Mouse (Mus musculus): ENCODE results near the gene Map3k13.
A peak's percentile ranks its signal among the peaks of the same experiment; 100 is the strongest.

The Map3k13 gene

GRCm38 (mm10) chr16:21793875-21794696, at the start of gene Map3k13:
Map3k13 (plus strand) TSS chr16:21794346.
- peak; percentile 95 for DNase-seq (ENCODE audit: low read depth)

DNA sequence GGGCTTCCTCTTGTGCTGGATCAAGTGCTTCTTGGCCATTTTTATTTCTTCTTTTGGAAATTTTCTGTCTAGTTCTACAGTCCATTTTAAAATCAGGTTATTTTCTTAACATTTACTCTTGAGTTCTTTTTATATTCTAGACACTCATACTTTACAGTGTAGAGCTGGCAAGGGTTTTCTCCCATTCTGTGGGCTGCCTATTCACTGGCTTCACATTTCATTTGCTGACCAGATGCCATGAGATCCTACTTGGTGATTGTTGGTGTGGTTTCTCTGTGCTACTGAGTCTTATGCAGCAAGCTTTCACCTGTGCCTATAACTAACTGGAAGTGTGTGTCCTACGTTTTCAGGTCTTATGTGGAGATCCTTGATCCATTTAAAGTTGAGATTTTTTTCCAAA, 35.7 kb upstream of the Map3k13 start:
- DNase-seq (ENCODE audit: low read depth), result no peak

DNA sequence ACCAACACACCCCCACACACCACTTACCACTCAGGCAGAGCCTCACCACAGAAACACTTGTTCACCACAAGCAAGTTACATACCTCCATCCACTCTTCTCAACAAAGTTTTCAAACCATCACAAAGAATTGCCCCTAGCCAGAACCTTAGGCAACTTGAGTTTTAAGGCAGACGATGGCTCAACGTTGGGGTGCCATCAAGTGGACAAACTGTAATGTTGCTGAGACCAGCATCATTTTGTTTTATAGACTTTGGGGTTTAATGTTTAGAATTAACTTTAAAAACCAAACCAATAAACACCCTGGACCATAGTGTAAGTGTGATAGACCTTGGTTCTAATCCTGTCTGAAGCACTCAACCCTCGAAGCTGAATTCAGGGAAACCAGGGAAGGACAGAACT, 25.9 kb upstream of the Map3k13 start:
- peak; percentile 30 for DNase-seq (ENCODE audit: low read depth)

DNA sequence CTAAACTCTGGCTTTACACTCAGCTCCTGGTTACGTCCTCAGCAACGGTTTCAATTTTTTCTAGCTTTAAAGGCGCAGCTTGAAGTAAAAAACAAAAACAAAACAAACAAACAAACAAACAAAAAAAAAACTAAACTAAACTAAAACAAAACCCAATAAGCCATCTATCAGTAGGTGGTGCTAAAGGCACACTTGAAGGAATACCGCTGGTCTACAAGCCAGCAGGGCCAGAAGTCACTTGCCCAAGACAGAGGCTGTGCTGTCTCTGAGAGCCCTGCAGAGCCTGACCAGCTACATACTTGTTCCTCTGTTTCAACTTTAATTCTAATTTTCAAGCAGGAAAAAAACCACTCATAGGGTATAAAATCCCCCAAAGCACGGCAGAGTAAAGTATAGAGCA, 24.5 kb upstream of the Map3k13 start:
- DNase-seq (ENCODE audit: low read depth), result peak; percentile 43

GRCm38 (mm10) chr16:21774725-21775124, 19.4 kb upstream of the Map3k13 start:
- no peak for DNase-seq (ENCODE audit: low read depth)

- no peak for DNase-seq (ENCODE audit: low read depth)
These were observed 15.8 kb upstream of the Map3k13 start for GRCm38 (mm10) chr16:21778293-21778866.

- DNase-seq (ENCODE audit: low read depth), result no peak
These were observed 15.0 kb upstream of the Map3k13 start for GRCm38 (mm10) chr16:21779149-21779548.

- no peak for DNase-seq (ENCODE audit: low read depth)
These were observed 12.9 kb upstream of the Map3k13 start for GRCm38 (mm10) chr16:21781277-21781676.

- DNase-seq (ENCODE audit: low read depth), result no peak
These were observed 12.3 kb upstream of the Map3k13 start for GRCm38 (mm10) chr16:21781895-21782294.

- DNase-seq (ENCODE audit: low read depth), result no peak
These were observed 11.3 kb upstream of the Map3k13 start for GRCm38 (mm10) chr16:21782807-21783206.

DNA sequence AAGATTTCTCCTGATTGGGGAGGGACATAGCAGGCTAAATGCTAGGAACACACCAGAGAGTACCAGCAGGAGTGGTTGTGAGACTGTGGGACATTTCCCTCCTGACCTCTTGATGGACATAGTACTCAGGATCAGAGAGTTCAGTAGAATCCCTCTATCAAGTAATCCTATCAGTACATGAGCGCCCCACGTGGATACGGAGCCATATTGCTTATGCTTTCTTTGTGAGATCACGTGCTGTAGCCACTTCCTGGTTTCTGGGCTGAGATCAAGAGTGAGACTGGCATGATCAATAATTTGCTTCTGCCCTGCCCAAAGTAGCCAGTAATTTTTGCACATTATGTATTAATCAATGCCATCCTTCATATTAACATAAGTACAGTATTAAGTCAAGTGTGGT, 9.1 kb upstream of the Map3k13 start:
- peak; percentile 24 for DNase-seq (ENCODE audit: low read depth)

- DNase-seq (ENCODE audit: low read depth), result no peak
These were observed 7.8 kb upstream of the Map3k13 start for GRCm38 (mm10) chr16:21786317-21786716.

- DNase-seq (ENCODE audit: low read depth), result no peak
These were observed 6.4 kb upstream of the Map3k13 start, which contains the start of gene Ehhadh for GRCm38 (mm10) chr16:21787516-21788353. Ehhadh (minus strand) TSS chr16:21787807.

- DNase-seq (ENCODE audit: low read depth), result peak; percentile 17
These were observed 5.6 kb upstream of the Map3k13 start for GRCm38 (mm10) chr16:21788581-21788980.

GRCm38 (mm10) chr16:21789180-21789579, 5.0 kb upstream of the Map3k13 start:
- DNase-seq (ENCODE audit: low read depth), result no peak

DNA sequence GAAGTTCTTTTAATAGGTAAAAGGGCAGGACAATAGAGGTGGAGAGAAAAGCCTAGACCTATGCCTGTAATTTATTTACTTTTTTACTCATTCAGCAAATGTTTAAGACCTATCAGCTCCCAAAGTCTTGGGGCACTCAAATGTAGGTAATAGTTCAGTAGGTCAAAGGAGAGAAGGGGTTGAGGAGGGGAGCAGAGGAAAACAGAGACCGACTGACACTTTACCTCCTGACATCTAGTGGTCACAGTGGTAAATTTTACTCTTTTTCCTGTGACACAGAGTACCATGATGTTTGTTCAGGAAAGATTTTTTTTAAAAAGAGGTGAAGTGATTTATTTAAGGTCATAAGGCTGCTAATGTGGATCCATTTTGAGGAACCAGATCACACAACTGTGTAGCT, 3.7 kb upstream of the Map3k13 start:
- DNase-seq (ENCODE audit: low read depth), result no peak

GRCm38 (mm10) chr16:21791779-21792178, 2.4 kb upstream of the Map3k13 start:
- peak; percentile 28 for DNase-seq (ENCODE audit: low read depth)

DNA sequence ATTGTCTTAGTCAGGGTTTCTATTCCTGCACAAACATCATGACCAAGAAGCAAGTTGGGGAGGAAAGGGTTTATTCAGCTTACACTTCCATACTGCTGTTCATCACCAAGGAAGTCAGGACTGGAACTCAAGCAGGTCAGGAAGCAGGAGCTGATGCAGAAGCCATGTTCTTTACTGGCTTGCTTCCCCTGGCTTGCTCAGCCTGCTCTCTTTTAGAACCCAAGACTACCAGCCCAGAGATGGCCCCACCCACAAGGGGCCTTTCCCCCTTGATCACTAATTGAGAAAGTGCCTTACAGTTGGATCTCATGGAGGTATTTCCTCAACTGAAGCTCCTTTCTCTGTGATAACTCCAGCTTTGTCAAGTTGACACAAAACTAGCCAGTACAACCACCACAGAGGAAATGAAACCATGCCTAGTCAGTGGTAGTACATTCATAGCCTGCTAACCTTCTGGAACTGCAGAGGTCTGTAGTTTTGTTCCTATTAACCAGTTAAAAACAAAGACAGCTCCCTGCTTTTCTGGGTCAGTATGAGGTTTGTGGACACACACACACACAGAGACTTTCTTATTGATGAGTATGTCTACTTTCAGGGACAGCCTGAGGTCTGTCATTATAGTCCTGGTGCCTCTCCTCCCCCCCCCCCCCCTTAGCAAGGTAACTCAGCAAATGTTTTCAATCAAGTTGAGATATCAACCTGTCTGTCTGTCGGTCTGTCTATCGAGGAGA, 901 bp upstream of the Map3k13 start:
- DNase-seq (ENCODE audit: low read depth), result peak; percentile 31

- DNase-seq (ENCODE audit: low read depth), result no peak
These were observed 525 bp downstream of the Map3k13 start for GRCm38 (mm10) chr16:21794697-21795045.

DNA sequence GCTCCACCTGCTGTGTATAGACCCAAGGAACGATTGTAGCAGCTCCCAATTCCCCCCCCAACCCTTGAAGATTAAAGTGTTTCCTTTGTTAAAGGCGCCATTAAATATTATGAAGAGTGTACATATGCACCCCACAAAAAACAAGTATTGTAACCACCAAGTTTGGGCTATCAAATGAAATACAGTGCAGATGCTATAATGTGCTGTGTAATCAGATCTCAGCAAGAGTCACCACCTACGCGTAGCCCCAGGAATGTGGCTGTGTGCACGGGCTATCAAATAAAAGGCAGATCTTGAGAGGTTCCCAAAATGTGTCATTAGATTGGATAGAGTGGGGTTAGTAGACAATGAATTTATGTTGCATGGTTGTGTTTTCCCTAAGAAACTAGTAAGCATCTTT, 925 bp downstream of the Map3k13 start:
- no peak for DNase-seq (ENCODE audit: low read depth)

DNA sequence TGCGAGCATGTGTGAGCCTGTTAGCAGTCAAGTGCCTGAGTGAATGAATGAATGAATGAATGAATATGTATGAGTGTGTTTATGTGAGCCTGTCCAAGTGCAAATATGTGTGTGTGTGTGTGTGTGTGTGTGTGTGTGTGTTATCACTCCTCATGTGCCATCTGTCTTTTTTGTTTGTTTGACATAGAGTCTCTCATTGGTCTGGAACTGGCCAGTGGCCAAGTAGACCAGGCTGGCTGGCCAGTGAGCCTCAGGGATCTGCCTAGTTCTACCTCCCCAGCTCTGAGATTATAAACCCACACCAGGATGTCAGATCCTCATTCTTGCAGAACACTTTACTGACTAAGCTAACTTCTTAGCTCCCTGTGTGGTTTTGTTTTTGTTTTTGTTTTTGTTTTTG, 10.1 kb downstream of the Map3k13 start:
- no peak for DNase-seq (ENCODE audit: low read depth)

DNA sequence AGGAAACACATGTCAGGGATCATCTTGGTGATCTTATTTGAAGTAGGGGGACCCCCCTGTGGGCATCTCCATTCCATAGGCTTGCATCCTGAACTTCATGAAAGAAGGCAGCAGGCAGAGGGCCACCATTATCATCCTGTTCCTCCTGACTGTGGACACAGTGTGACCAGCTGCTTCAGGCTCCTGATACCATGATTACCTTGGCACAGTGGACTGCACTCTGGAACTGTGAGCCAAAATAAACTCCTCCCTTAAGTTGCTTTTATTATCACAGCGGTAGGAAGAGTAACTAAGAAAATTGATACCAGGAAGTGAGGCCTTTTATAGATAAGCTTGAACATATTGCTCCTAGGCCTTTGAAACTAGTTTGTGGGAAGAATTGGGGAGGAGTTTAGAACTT, 12.7 kb downstream of the Map3k13 start:
- DNase-seq (ENCODE audit: low read depth), result no peak

All from 416B (cell line).